Mouse (Mus musculus) adrenal gland, adult 2 months (tissue): ENCODE data around the gene Dusp3. TPM values are rescaled to one million over a fixed set of nuclear protein-coding genes. Genes with fewer than 3 reads are reported as not detected.

ENCODE experiments used
- DNase-seq: peaks from one replicate; pipeline ENCODE4 v3.0.0; 2021
- polyA plus RNA-seq: library from polyadenylated mRNA; depleted of rRNA; stranded (reverse); fragments of >200 nt; gene quantifications from 2 replicates; pipeline ENCODE4 v1.2.3, GENCODE M21; 2012; rRNA removed
- total RNA-seq, 2 experiments: library from RNA; stranded (reverse); gene quantifications; 2 replicates each; pipeline ENCODE4 v1.2.3; 2021

Dusp3 gene
- total and polyA plus RNA-seq, 3 experiments: 89.8 to 189 (median 151) TPM

- DNase-seq: no peak
These were observed 51.1 kb downstream of the Dusp3 start for GRCm38 (mm10) chr11:101935743-101936142.

GRCm38 (mm10) chr11:101931978-101932377, 54.8 kb downstream of the Dusp3 start:
- DNase-seq: no peak

GRCm38 (mm10) chr11:101928030-101928762, 58.6 kb downstream of the Dusp3 start:
- DNase-seq: peak; percentile 94

- DNase-seq: peak; percentile 25
These were observed 59.7 kb downstream of the Dusp3 start for GRCm38 (mm10) chr11:101926951-101927589.

- no peak for DNase-seq
These were observed 61.2 kb downstream of the Dusp3 start for GRCm38 (mm10) chr11:101925636-101926035.

- DNase-seq: no peak
These were observed 62.3 kb downstream of the Dusp3 start for GRCm38 (mm10) chr11:101924441-101924976.

GRCm38 (mm10) chr11:101923988-101924387, 62.8 kb downstream of the Dusp3 start:
- DNase-seq: no peak

DNA sequence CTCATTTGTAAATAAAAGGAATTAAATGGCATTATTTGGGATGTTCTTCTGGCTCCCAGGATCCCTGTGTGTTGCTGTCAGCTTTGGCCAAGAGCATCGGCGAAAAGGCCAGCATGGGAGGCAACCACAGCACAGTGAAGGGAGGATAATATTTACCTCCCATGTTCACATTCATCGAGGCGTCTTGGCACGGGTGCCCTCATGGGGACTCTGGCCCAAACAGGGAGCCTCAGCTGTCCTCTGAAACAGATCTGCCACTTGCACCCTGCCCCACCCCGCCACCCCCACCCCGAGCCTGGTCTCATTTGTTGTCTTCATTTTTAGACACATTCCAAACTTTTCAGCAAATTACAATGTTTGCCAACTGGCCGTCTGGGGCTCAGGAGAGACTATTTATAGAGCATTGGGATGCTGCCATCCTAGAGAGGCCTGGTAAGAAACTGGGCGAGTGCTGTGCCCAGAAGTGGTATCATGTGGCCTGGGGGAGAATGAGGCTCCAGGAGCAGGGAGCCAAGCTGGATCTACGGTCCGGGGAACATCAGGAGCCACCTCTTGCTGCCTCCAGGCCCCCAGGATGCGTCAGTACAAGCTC, 65.4 kb downstream of the Dusp3 start:
- no peak for DNase-seq

Other genes with a start within 250 kb of the Dusp3 start
- 1 to 10 TPM in 1 of 2 experiments, under 1 TPM in 1; 0.58 to 1.9 TPM for gene Etv4, start 201.6 kb downstream of the Dusp3 start, total RNA-seq
- 3.4 and 4.7 TPM in 2 replicates for gene Etv4, start 201.6 kb downstream of the Dusp3 start, polyA plus RNA-seq
- gene Meox1, start 92.6 kb downstream of the Dusp3 start, total RNA-seq: 1 to 10 TPM; 1.4 to 5.3 TPM
- 0.57 and 1.2 TPM in 2 replicates for gene Meox1, start 92.6 kb downstream of the Dusp3 start, polyA plus RNA-seq
- gene Sost, start 20.0 kb downstream of the Dusp3 start, total RNA-seq: not detected
- 0.39 and 0.41 TPM in 2 replicates for gene Sost, start 20.0 kb downstream of the Dusp3 start, polyA plus RNA-seq
- gene Cfap97d1, start 2.7 kb downstream of the Dusp3 start, total RNA-seq: not detected
- not detected in 2 replicates for gene Cfap97d1, start 2.7 kb downstream of the Dusp3 start, polyA plus RNA-seq
- gene Mpp3, start 41.4 kb upstream of the Dusp3 start, total RNA-seq: 10 to 100 TPM in 1 of 2 experiments, 1 to 10 TPM in 1; 7.8 to 13.5 TPM
- 12.1 and 16.9 TPM in 2 replicates for gene Mpp3, start 41.4 kb upstream of the Dusp3 start, polyA plus RNA-seq
- gene Cd300lg, start 54.5 kb upstream of the Dusp3 start, total RNA-seq: 10 to 100 TPM; 28.1 to 58.7 TPM
- 44.3 and 60.6 TPM in 2 replicates for gene Cd300lg, start 54.5 kb upstream of the Dusp3 start, polyA plus RNA-seq
- gene Mpp2, start 101.5 kb upstream of the Dusp3 start, total RNA-seq: 10 to 100 TPM in 1 of 2 experiments, 1 to 10 TPM in 1; 9.8 to 12.3 TPM
- 14.4 and 17.5 TPM in 2 replicates for gene Mpp2, start 101.5 kb upstream of the Dusp3 start, polyA plus RNA-seq
- not detected for gene Ppy, start 114.3 kb upstream of the Dusp3 start, total RNA-seq
- gene Ppy, start 114.3 kb upstream of the Dusp3 start, polyA plus RNA-seq: not detected in 2 replicates
- not detected for gene Pyy, start 120.8 kb upstream of the Dusp3 start, total RNA-seq
- not detected in 2 replicates for gene Pyy, start 120.8 kb upstream of the Dusp3 start, polyA plus RNA-seq
- 1 to 10 TPM in 1 of 2 experiments, under 1 TPM in 1; 0.29 to 1.8 TPM for gene Nags, start 158.5 kb upstream of the Dusp3 start, total RNA-seq
- 0.34 and 1.1 TPM in 2 replicates for gene Nags, start 158.5 kb upstream of the Dusp3 start, polyA plus RNA-seq
- 10 to 100 TPM in 1 of 2 experiments, 1 to 10 TPM in 1; 7.9 to 16.5 TPM for gene Tmem101, start 169.4 kb upstream of the Dusp3 start, total RNA-seq
- gene Tmem101, start 169.4 kb upstream of the Dusp3 start, polyA plus RNA-seq: 23.9 and 26.8 TPM in 2 replicates
- 100 to 1,000 TPM in 1 of 2 experiments, 10 to 100 TPM in 1; 82.6 to 108 TPM for gene Lsm12, start 198.3 kb upstream of the Dusp3 start, total RNA-seq
- 35.8 and 40.1 TPM in 2 replicates for gene Lsm12, start 198.3 kb upstream of the Dusp3 start, polyA plus RNA-seq
- gene G6pc3, start 202.6 kb upstream of the Dusp3 start, total RNA-seq: 100 to 1,000 TPM; 140 to 149 TPM
- gene G6pc3, start 202.6 kb upstream of the Dusp3 start, polyA plus RNA-seq: 254 and 297 TPM in 2 replicates
- 100 to 1,000 TPM in 1 of 2 experiments, 10 to 100 TPM in 1; 67.8 to 127 TPM for gene Hdac5, start 243.2 kb upstream of the Dusp3 start, total RNA-seq
- 99.3 and 131 TPM in 2 replicates for gene Hdac5, start 243.2 kb upstream of the Dusp3 start, polyA plus RNA-seq